20 mouse cellular contexts compared by ENCODE assay signal in genomic region chr13:42041203-42041602, GRCm38 (mm10).
"Had no signal": no experiment of that assay in that cellular context is flagged by ENCODE, and none has a peak within 500 bp of the region (broad histone marks: within the 10 kb centered on the region; RNA-seq: fewer than 3 reads in every experiment).

No protein-coding gene starts in this region.

- H3K27me3 ChIP-seq: midbrain, embryonic 12.5 days; neural tube, embryonic 13.5 days; neural tube, embryonic 15.5 days; stomach, embryonic 15.5 days had no signal

- H3K9me3 ChIP-seq: midbrain, embryonic 10.5 days; midbrain, embryonic 12.5 days; neural tube, embryonic 13.5 days; neural tube, embryonic 15.5 days; stomach, embryonic 15.5 days had no signal

- H3K36me3 ChIP-seq: midbrain, embryonic 10.5 days; midbrain, embryonic 12.5 days; neural tube, embryonic 13.5 days; neural tube, embryonic 15.5 days; stomach, embryonic 15.5 days had no signal

- H3K27ac ChIP-seq: midbrain, embryonic 10.5 days; midbrain, embryonic 12.5 days; neural tube, embryonic 13.5 days; neural tube, embryonic 15.5 days; stomach, embryonic 15.5 days; stomach, postnatal 0 days had no signal

- H3K4me2 ChIP-seq: lung, embryonic 14.5 days; midbrain, embryonic 12.5 days; neural tube, embryonic 13.5 days; neural tube, embryonic 15.5 days; stomach, embryonic 15.5 days had no signal

- H3K4me3 ChIP-seq: midbrain, embryonic 10.5 days; midbrain, embryonic 12.5 days; myocyte; neural tube, embryonic 13.5 days; neural tube, embryonic 15.5 days; stomach, embryonic 15.5 days had no signal

- ATAC-seq: midbrain, embryonic 16.5 days had no signal

- DNase-seq: lung, adult 18-20 months; lung, embryonic 14.5 days; lung, postnatal 4 days; midbrain, embryonic 14.5 days; retina, postnatal 1 day; right cerebral cortex, adult 18-20 months; right cerebral cortex, postnatal 25 days; right cerebral cortex, postnatal 4 days; spleen, adult 18-20 months; thymus, adult 2 months; thymus, postnatal 25 days; thymus, postnatal 4 days had no signal

- H3K4me1 ChIP-seq: midbrain, embryonic 10.5 days; neural tube, embryonic 13.5 days; neural tube, embryonic 15.5 days had no signal

- H3K9ac ChIP-seq: lung, embryonic 14.5 days; midbrain, embryonic 12.5 days; neural tube, embryonic 13.5 days; neural tube, embryonic 15.5 days; stomach, embryonic 15.5 days had no signal
